ENCODE assay signal across 26 mouse cellular contexts in genomic region chr6:47807419-47807818, GRCm38 (mm10). TPM values are rescaled to one million over a fixed set of nuclear protein-coding genes. Genes with fewer than 3 reads are reported as not detected.
DNase-seq lines count a peak whose midpoint lies in the region; TF ChIP-seq lines count a peak whose summit lies in the region.
"Had no signal": no experiment of that assay in that cellular context is flagged by ENCODE, and none has a peak within 500 bp of the region (broad histone marks: within the 10 kb centered on the region; RNA-seq: fewer than 3 reads in every experiment).

No protein-coding gene starts in this region.

- peak overlapping the region; percentile 100 for H3K4me2 ChIP-seq in CH12.LX (ENCODE audit: insufficient read depth, low read depth, poor library complexity, severe bottlenecking)
- H3K4me2 ChIP-seq: forebrain, embryonic 13.5 days; heart, embryonic 13.5 days; hindbrain, embryonic 14.5 days had no signal

- peak overlapping the region; percentile 70; the same call in 1 of the 2 replicates for H3K27ac ChIP-seq in layer of hippocampus, adult 2 months
- H3K27ac ChIP-seq in CH12.LX (ENCODE audit: insufficient read depth, low read depth) = peak overlapping the region; percentile 92
- H3K27ac ChIP-seq: forebrain, embryonic 10.5 days; forebrain, embryonic 13.5 days; gastrocnemius, adult 2 months; heart, adult 2 months; heart, embryonic 10.5 days; heart, embryonic 13.5 days; hindbrain, embryonic 14.5 days; hindbrain, postnatal 0 days had no signal

- H3K4me3 ChIP-seq in layer of hippocampus, adult 2 months = no peak overlapping the region
- peak overlapping the region in 2 of 3 experiments; percentile 22 to 32 for H3K4me3 ChIP-seq in CH12.LX (replicated peaks in 1 of 3; ENCODE audit: low read depth in 2 of 3, low read length in 2 of 3, poor library complexity in 1 of 3)
- H3K4me3 ChIP-seq: forebrain, embryonic 10.5 days; forebrain, embryonic 13.5 days; gastrocnemius, adult 2 months; heart, adult 2 months; heart, embryonic 10.5 days; heart, embryonic 13.5 days had no signal

- no peaks in the 10 kb centered on the region for H3K9me3 ChIP-seq in CH12.LX (replicated peaks; ENCODE audit: low read length)
- H3K9me3 ChIP-seq: forebrain, embryonic 10.5 days; forebrain, embryonic 13.5 days; G1E; heart, embryonic 10.5 days; heart, embryonic 13.5 days had no signal

- no peaks in the 10 kb centered on the region for H3K27me3 ChIP-seq in CH12.LX (replicated peaks)
- H3K27me3 ChIP-seq in splenic B cell, adult 2 months (ENCODE audit: control insufficient read depth, insufficient read depth, low read length, poor library complexity, severe bottlenecking) = no peaks in the 10 kb centered on the region
- H3K27me3 ChIP-seq: forebrain, embryonic 13.5 days; heart, embryonic 13.5 days; Patski had no signal

- TF ChIP-seq POLR2A in CH12.LX (IDR thresholded peaks at IDR 0.05; ENCODE audit: low read depth, low read length) = no peak

- no peak for TF ChIP-seq RAD21 in CH12.LX (IDR thresholded peaks at IDR 0.05; ENCODE audit: low read depth, low read length)

- dilution Hi-C loops in CH12.LX (cut with MboI; ENCODE audit: extremely low pct_ligation_motif_present, extremely low pct_unique_long_range_greater_than_20kb, low sequenced_read_pairs) = no loop called here

- H3K79me2 ChIP-seq in CH12.LX (replicated peaks; ENCODE audit: control insufficient read depth, extremely low read depth, insufficient read depth, poor library complexity, severe bottlenecking) = peaks cover 77% of the 10 kb centered on the region

- peaks cover 41 to 45% of the 10 kb centered on the region in 2 experiments for H3K36me3 ChIP-seq in CH12.LX (replicated peaks in 1 of 2; ENCODE audit: control insufficient read depth in 1 of 2, insufficient read depth in 1 of 2, low read length in 1 of 2)
- peaks cover 7% of the 10 kb centered on the region for H3K36me3 ChIP-seq in splenic B cell, adult 2 months (ENCODE audit: control insufficient read depth, insufficient read depth, low read length, poor library complexity, severe bottlenecking)

- peak overlapping the region; percentile 16; the same call in 1 of the 2 replicates for H3K9ac ChIP-seq in CH12.LX (ENCODE audit: insufficient read depth, low read depth)
- H3K9ac ChIP-seq: forebrain, embryonic 13.5 days; heart, embryonic 13.5 days; hindbrain, embryonic 14.5 days had no signal

- DNase-seq in layer of hippocampus, adult 2 months (ENCODE audit: low spot score in 2 of 2) = peak in 1 of 2 experiments; percentile 34
- DNase-seq in layer of hippocampus, postnatal 10 days (ENCODE audit: low spot score in 2 of 2) = no peak
- DNase-seq in A20 (ENCODE audit: low read depth, low spot score) (peak; percentile 48), CH12.LX (ENCODE audit: extremely low read depth) (peak; percentile 62)
- DNase-seq in splenic B cell, adult 2 months (ENCODE audit: low read depth, low spot score) = peak; percentile 49
- no peak for DNase-seq in urinary bladder, postnatal 36 days (ENCODE audit: low spot score in 2 of 2)
- no peak for DNase-seq in cerebellum, adult 18-20 months
- DNase-seq: adrenal gland, postnatal 10 days; adrenal gland, postnatal 36 days; cerebellum, adult 11 months; cerebellum, adult 8-10 months; cerebellum, postnatal 10 days; cerebellum, postnatal 36 days; gastrocnemius, adult 2 months; gastrocnemius, postnatal 25 days; heart, adult 2 months; heart, postnatal 14 days; heart, postnatal 4 days had no signal

- peaks cover 31 to 63% of the 10 kb centered on the region in 2 experiments for H3K4me1 ChIP-seq in CH12.LX (ENCODE audit: control insufficient read depth in 1 of 2, insufficient read depth in 2 of 2)

- TF ChIP-seq EP300 in CH12.LX (IDR thresholded peaks at IDR 0.05; ENCODE audit: low read length) = peak; percentile 88

- no peak for TF ChIP-seq CTCF in layer of hippocampus, adult 2 months (conservative IDR thresholded peaks at IDR 0.05)
- no peak for TF ChIP-seq CTCF in CH12.LX (conservative IDR thresholded peaks at IDR 0.05 in 1 of 2, IDR thresholded peaks at IDR 0.05 in 1 of 2; ENCODE audit: low read depth in 2 of 2, low read length in 2 of 2)

- in situ Hi-C loops in CH12.LX (cut with MboI; ENCODE audit: low pct_ligation_motif_present, low pct_unique_long_range_greater_than_20kb, low sequenced_read_pairs) = no loop called here

TF ChIP-seq in CH12.LX, 34 proteins besides CTCF, POLR2A, EP300 and RAD21:
- peak; percentile 79 for TF ChIP-seq TCF12 (IDR thresholded peaks at IDR 0.05; ENCODE audit: low read depth, low read length)
- TF ChIP-seq HCFC1 (IDR thresholded peaks at IDR 0.05; ENCODE audit: low read depth, low read length) = no peak
- no peak for TF ChIP-seq RCOR1 (conservative IDR thresholded peaks at IDR 0.05; ENCODE audit: low read depth, low read length)
- TF ChIP-seq POLR2AphosphoS2 (IDR thresholded peaks at IDR 0.05; ENCODE audit: low read depth, low read length) = no peak
- TF ChIP-seq MEF2A (IDR thresholded peaks at IDR 0.05; ENCODE audit: borderline replicate concordance, low read depth, low read length) = peak; percentile 80; the same call in 1 of the 2 replicates
- no peak for TF ChIP-seq USF2 (conservative IDR thresholded peaks at IDR 0.05; ENCODE audit: low read depth, low read length)
- no peak for TF ChIP-seq ZNF384 (IDR thresholded peaks at IDR 0.05; ENCODE audit: low read depth, low read length)
- TF ChIP-seq MXI1 (IDR thresholded peaks at IDR 0.05; ENCODE audit: low read depth, low read length) = no peak
- no peak for TF ChIP-seq CHD1 (IDR thresholded peaks at IDR 0.05; ENCODE audit: low read depth, low read length)
- TF ChIP-seq BHLHE40 (IDR thresholded peaks at IDR 0.05; ENCODE audit: low read depth, low read length) = peak; percentile 55; the same call in 1 of the 2 replicates
- peak; percentile 77 for TF ChIP-seq MYC (IDR thresholded peaks at IDR 0.05; ENCODE audit: low read depth, low read length)
- no peak for TF ChIP-seq NELFE (IDR thresholded peaks at IDR 0.05; ENCODE audit: low read depth, low read length)
- no peak; the same call in 1 of the 2 replicates for TF ChIP-seq SIN3A (IDR thresholded peaks at IDR 0.05; ENCODE audit: low read length)
- no peak for TF ChIP-seq UBTF (IDR thresholded peaks at IDR 0.05; ENCODE audit: low read depth, low read length)
- TF ChIP-seq JUND (conservative IDR thresholded peaks at IDR 0.05; ENCODE audit: low read depth, low read length) = no peak; the same call in 1 of the 2 replicates
- TF ChIP-seq USF1 (IDR thresholded peaks at IDR 0.05; ENCODE audit: low read depth, low read length) = no peak
- TF ChIP-seq ZMIZ1 (IDR thresholded peaks at IDR 0.05; ENCODE audit: low read depth, low read length) = no peak
- no peak; the same call in 1 of the 2 replicates for TF ChIP-seq JUN (IDR thresholded peaks at IDR 0.05; ENCODE audit: insufficient read depth, low read depth, low read length)
- no peak for TF ChIP-seq ZKSCAN1 (IDR thresholded peaks at IDR 0.05; ENCODE audit: borderline replicate concordance, low read depth, low read length)
- no peak for TF ChIP-seq MAZ (IDR thresholded peaks at IDR 0.05; ENCODE audit: low read depth, low read length)
- TF ChIP-seq NRF1 (IDR thresholded peaks at IDR 0.05; ENCODE audit: low read depth, low read length) = no peak
- TF ChIP-seq PAX5 (IDR thresholded peaks at IDR 0.05; ENCODE audit: low read length) = no peak
- peak; percentile 52; the same call in 1 of the 2 replicates for TF ChIP-seq MAX (IDR thresholded peaks at IDR 0.05; ENCODE audit: low read length)
- peak; percentile 49; the same call in 1 of the 2 replicates for TF ChIP-seq ELF1 (IDR thresholded peaks at IDR 0.05; ENCODE audit: low read depth, low read length)
- no peak for TF ChIP-seq GABPA (IDR thresholded peaks at IDR 0.05; ENCODE audit: insufficient replicate concordance, low read depth, low read length)
- no peak for TF ChIP-seq TBP (conservative IDR thresholded peaks at IDR 0.05; ENCODE audit: low read depth, low read length)
- TF ChIP-seq KAT2A (IDR thresholded peaks at IDR 0.05; ENCODE audit: insufficient replicate concordance, low read length) = no peak
- TF ChIP-seq ZC3H11A (IDR thresholded peaks at IDR 0.05; ENCODE audit: low read depth, low read length) = no peak
- TF ChIP-seq ETS1 (conservative IDR thresholded peaks at IDR 0.05; ENCODE audit: low read depth, low read length) = peak; percentile 69
- TF ChIP-seq E2F4 (IDR thresholded peaks at IDR 0.05; ENCODE audit: insufficient replicate concordance, low read depth, low read length) = no peak
- TF ChIP-seq MAFK (IDR thresholded peaks at IDR 0.05; ENCODE audit: insufficient replicate concordance, low read length) = 0 out of 2 replicates have a peak, but pooled peaks have one; percentile 42
- TF ChIP-seq IRF4 (IDR thresholded peaks at IDR 0.05; ENCODE audit: low read depth, low read length) = peak; percentile 80
- no peak for TF ChIP-seq SMC3 (IDR thresholded peaks at IDR 0.05; ENCODE audit: low read depth, low read length)
- TF ChIP-seq CHD2 (IDR thresholded peaks at IDR 0.05; ENCODE audit: low read length) = no peak

RNA-seq across cellular contexts. Expression of gene Pdia4, which starts 5.8 kb away (rescaled TPM):
- 10 to 100 TPM; 58.2 to 62.5 TPM for total RNA-seq in layer of hippocampus, adult 2 months (2021)
- total RNA-seq in layer of hippocampus, postnatal 10 days (2021) = 10 to 100 TPM; 44.8 to 47.8 TPM
- total RNA-seq in CH12.LX (2012; rRNA removed) (186 and 259 TPM in 2 replicates), CH12.LX (2014; rRNA removed) (239 and 242 TPM in 2 replicates)
- 204 and 205 TPM in 2 replicates for polyA plus RNA-seq in CH12.LX (2012; ENCODE audit: insufficient read length, low read depth)

RNA-seq across cellular contexts. Expression of gene Zfp786, which starts 23.2 kb away (rescaled TPM):
- total RNA-seq in layer of hippocampus, adult 2 months (2021) = 1 to 10 TPM; 5.5 to 6.5 TPM
- total RNA-seq in layer of hippocampus, postnatal 10 days (2021) = 1 to 10 TPM; 7.0 to 7.2 TPM
- total RNA-seq in CH12.LX (2012; rRNA removed) (0.55 and 0.89 TPM in 2 replicates), CH12.LX (2014; rRNA removed) (0.30 and 0.36 TPM in 2 replicates)
- polyA plus RNA-seq in CH12.LX (2012; ENCODE audit: insufficient read length, low read depth) = 0.20 and 0.40 TPM in 2 replicates

RNA-seq across cellular contexts. Expression of gene Zfp398, which starts 28.0 kb away (rescaled TPM):
- total RNA-seq in layer of hippocampus, adult 2 months (2021) = 10 to 100 TPM; 21.9 to 22.5 TPM
- 10 to 100 TPM; 20.2 to 21.3 TPM for total RNA-seq in layer of hippocampus, postnatal 10 days (2021)
- total RNA-seq in CH12.LX (2012; rRNA removed) (1.8 and 2.2 TPM in 2 replicates), CH12.LX (2014; rRNA removed) (1.5 and 1.8 TPM in 2 replicates)
- polyA plus RNA-seq in CH12.LX (2012; ENCODE audit: insufficient read length, low read depth) = 4.4 and 4.6 TPM in 2 replicates

Comparison
In these comparisons a context has a peak if more than half of its experiments do, and no peak if none do; other contexts are left out.
1. DNase-seq: peak in A20 (single experiment), CH12.LX (single experiment) and splenic B cell, adult 2 months (single experiment); none in layer of hippocampus, postnatal 10 days (0 of 2), urinary bladder, postnatal 36 days (0 of 2) and cerebellum, adult 18-20 months (0 of 2).
2. RNA of gene Zfp398, which starts 28.0 kb away (total RNA-seq): 21.9 to 22.5 TPM in layer of hippocampus, adult 2 months and 20.2 to 21.3 TPM in layer of hippocampus, postnatal 10 days; 1.5 to 2.2 TPM in CH12.LX; every median in the first group is over 4 times any median in the second.